Comparison of ENCODE assay signal across 7 mouse cellular contexts in genomic region chr3:21892864-21893404, GRCm38 (mm10).
DNase-seq lines count a peak whose midpoint lies in the region; ATAC-seq and TF ChIP-seq lines count a peak whose summit lies in the region.

No protein-coding gene starts in this region.

- peak; percentile 82 for ATAC-seq in forebrain, embryonic 14.5 days
- ATAC-seq in neural tube, embryonic 15.5 days (ENCODE audit: low FRiP score): peak; percentile 80
- ATAC-seq in lung, postnatal 0 days: no peak

- H3K4me2 ChIP-seq in forebrain, embryonic 14.5 days (ENCODE audit: low read length): peak overlapping the region; percentile 3; the same call in 1 of the 2 replicates
- peak overlapping the region; percentile 36; the same call in 1 of the 2 replicates for H3K4me2 ChIP-seq in neural tube, embryonic 15.5 days
- H3K4me2 ChIP-seq in lung, postnatal 0 days (replicated peaks; ENCODE audit: low read depth, low read length): no peak overlapping the region

- peak; percentile 21 for DNase-seq in embryo, embryonic 11 days
- DNase-seq in forebrain, embryonic 14.5 days (ENCODE audit: low spot score): peak; percentile 60
- DNase-seq in layer of hippocampus, adult 8-10 months (ENCODE audit: low spot score in 2 of 2): peak; percentile 24 to 30
- no peak for DNase-seq in heart, adult 18-20 months
- DNase-seq in ovary, postnatal 14 days (ENCODE audit: low spot score): no peak
- no peak for DNase-seq in lung, postnatal 0 days (ENCODE audit: low spot score)

- no peaks in the 10 kb centered on the region for H3K27me3 ChIP-seq in forebrain, embryonic 14.5 days (replicated peaks; ENCODE audit: control insufficient read depth, insufficient read depth, low read length)
- no peaks in the 10 kb centered on the region for H3K27me3 ChIP-seq in neural tube, embryonic 15.5 days (replicated peaks)
- no peaks in the 10 kb centered on the region for H3K27me3 ChIP-seq in lung, postnatal 0 days (replicated peaks; ENCODE audit: insufficient read depth, low read length)

- TF ChIP-seq CTCF in lung, postnatal 0 days (IDR thresholded peaks at IDR 0.05): no peak

- H3K4me3 ChIP-seq in forebrain, embryonic 14.5 days (ENCODE audit: low read depth, low read length): no peak overlapping the region
- H3K4me3 ChIP-seq in neural tube, embryonic 15.5 days (replicated peaks): no peak overlapping the region
- H3K4me3 ChIP-seq in lung, postnatal 0 days (ENCODE audit: low read depth, low read length): no peak overlapping the region

- no peaks in the 10 kb centered on the region for H3K9me3 ChIP-seq in forebrain, embryonic 14.5 days (replicated peaks; ENCODE audit: control insufficient read depth, low read length)
- no peaks in the 10 kb centered on the region for H3K9me3 ChIP-seq in neural tube, embryonic 15.5 days (replicated peaks)
- H3K9me3 ChIP-seq in lung, postnatal 0 days (ENCODE audit: low read length): no peaks in the 10 kb centered on the region

- peaks cover 6% of the 10 kb centered on the region; the same call in 1 of the 2 replicates for H3K4me1 ChIP-seq in forebrain, embryonic 14.5 days (ENCODE audit: control insufficient read depth, insufficient read depth, low read length)
- peaks cover 17% of the 10 kb centered on the region for H3K4me1 ChIP-seq in neural tube, embryonic 15.5 days
- H3K4me1 ChIP-seq in lung, postnatal 0 days (ENCODE audit: insufficient read depth, low read depth, low read length): no peaks in the 10 kb centered on the region

- no peak for TF ChIP-seq EP300 in lung, postnatal 0 days (IDR thresholded peaks at IDR 0.05)

- 0 out of 2 replicates have a peak overlapping the region, but pooled peaks have one; percentile 40 for H3K27ac ChIP-seq in forebrain, embryonic 14.5 days (ENCODE audit: low read depth, low read length)
- peak overlapping the region; percentile 77 for H3K27ac ChIP-seq in neural tube, embryonic 15.5 days (replicated peaks)
- no peak overlapping the region for H3K27ac ChIP-seq in lung, postnatal 0 days (ENCODE audit: low read length)

- H3K9ac ChIP-seq in forebrain, embryonic 14.5 days (ENCODE audit: low read length): no peak overlapping the region
- H3K9ac ChIP-seq in neural tube, embryonic 15.5 days (replicated peaks): no peak overlapping the region
- no peak overlapping the region for H3K9ac ChIP-seq in lung, postnatal 0 days (replicated peaks; ENCODE audit: low read depth)

- no peaks in the 10 kb centered on the region for H3K36me3 ChIP-seq in forebrain, embryonic 14.5 days (ENCODE audit: control insufficient read depth, insufficient read depth, low read length)
- no peaks in the 10 kb centered on the region for H3K36me3 ChIP-seq in neural tube, embryonic 15.5 days
- no peaks in the 10 kb centered on the region for H3K36me3 ChIP-seq in lung, postnatal 0 days (ENCODE audit: insufficient read depth, low read length)

- WGBS in forebrain, embryonic 14.5 days: 21% methylated on average over 8 of the region's 8 CpGs
- 16% methylated on average over 8 of the region's 8 CpGs for WGBS in neural tube, embryonic 15.5 days
- WGBS in lung, postnatal 0 days: 58% methylated on average over 8 of the region's 8 CpGs

Comparison
In these comparisons a context has a peak if more than half of its experiments do, and no peak if none do; other contexts are left out.
1. DNase-seq: peak in embryo, embryonic 11 days (single experiment), forebrain, embryonic 14.5 days (single experiment) and layer of hippocampus, adult 8-10 months (2 of 2); none in heart, adult 18-20 months (0 of 2), ovary, postnatal 14 days (single experiment) and lung, postnatal 0 days (single experiment).